Mouse (Mus musculus) brain, embryonic 18.5 days (tissue): ENCODE data around the gene Gm7030.
"Not testable (repeated sequence)": the region's sequence is repeated elsewhere in the genome, so short reads cannot be mapped to it uniquely, and the experiment has no call there.

ENCODE experiments used
- DNase-seq: peaks from one replicate; pipeline ENCODE4 v3.0.0-alpha.2; 2012; ENCODE audit warnings: low read depth, low spot score

The Gm7030 gene

GRCm38 (mm10) chr17:36128968-36129817 lies at the start of gene Gm7030:
Gene Gm7030, minus strand, starts transcription at chr17:36129425.
- DNase-seq = not testable (repeated sequence)

GRCm38 (mm10) chr17:36178938-36179337 lies 49.7 kb upstream of the Gm7030 start:
- not testable (repeated sequence) for DNase-seq

- not testable (repeated sequence) for DNase-seq
Observed at GRCm38 (mm10) chr17:36176132-36176531, 46.9 kb upstream of the Gm7030 start.

GRCm38 (mm10) chr17:36170287-36170814 lies 41.1 kb upstream of the Gm7030 start:
- no peak for DNase-seq

GRCm38 (mm10) chr17:36169753-36170152 lies 40.5 kb upstream of the Gm7030 start:
- no peak for DNase-seq

GRCm38 (mm10) chr17:36169094-36169493 lies 39.9 kb upstream of the Gm7030 start:
- DNase-seq = not testable (repeated sequence)

GRCm38 (mm10) chr17:36168039-36168652 lies 38.9 kb upstream of the Gm7030 start, which contains the start of gene Gm8909:
Gene Gm8909, minus strand, starts transcription at chr17:36168537.
- no peak for DNase-seq

- DNase-seq = no peak
Observed at GRCm38 (mm10) chr17:36167306-36168038, 38.2 kb upstream of the Gm7030 start.

- not testable (repeated sequence) for DNase-seq
Observed at GRCm38 (mm10) chr17:36166901-36167300, 37.7 kb upstream of the Gm7030 start.

- no peak for DNase-seq
Observed at GRCm38 (mm10) chr17:36161129-36162051, 32.2 kb upstream of the Gm7030 start.

- not testable (repeated sequence) for DNase-seq
Observed at GRCm38 (mm10) chr17:36158264-36158663, 29.0 kb upstream of the Gm7030 start.

- DNase-seq = not testable (repeated sequence)
Observed at GRCm38 (mm10) chr17:36157782-36158181, 28.6 kb upstream of the Gm7030 start.

GRCm38 (mm10) chr17:36154271-36155149 lies 25.3 kb upstream of the Gm7030 start:
- no peak for DNase-seq

GRCm38 (mm10) chr17:36151200-36151599 lies 22.0 kb upstream of the Gm7030 start:
- DNase-seq = not testable (repeated sequence)

GRCm38 (mm10) chr17:36148468-36148867 lies 19.2 kb upstream of the Gm7030 start:
- DNase-seq = not testable (repeated sequence)

GRCm38 (mm10) chr17:36146937-36147336 lies 17.7 kb upstream of the Gm7030 start:
- not testable (repeated sequence) for DNase-seq

- DNase-seq = not testable (repeated sequence)
Observed at GRCm38 (mm10) chr17:36145861-36146156, 16.6 kb upstream of the Gm7030 start.

- DNase-seq = no peak
Observed at GRCm38 (mm10) chr17:36145111-36145860, 16.1 kb upstream of the Gm7030 start.

- DNase-seq = not testable (repeated sequence)
Observed at GRCm38 (mm10) chr17:36136299-36136848, 7.1 kb upstream of the Gm7030 start.
